Mouse (Mus musculus): ENCODE measurements around the gene Ptprj. TPM values are rescaled to one million over a fixed set of nuclear protein-coding genes. Genes with fewer than 3 reads are reported as not detected.
A peak's percentile ranks its signal among the peaks of the same experiment; 100 is the strongest.

Gene Ptprj
- polyA plus RNA-seq, 1 experiment from 2014 or later, result 7.9 TPM

DNA sequence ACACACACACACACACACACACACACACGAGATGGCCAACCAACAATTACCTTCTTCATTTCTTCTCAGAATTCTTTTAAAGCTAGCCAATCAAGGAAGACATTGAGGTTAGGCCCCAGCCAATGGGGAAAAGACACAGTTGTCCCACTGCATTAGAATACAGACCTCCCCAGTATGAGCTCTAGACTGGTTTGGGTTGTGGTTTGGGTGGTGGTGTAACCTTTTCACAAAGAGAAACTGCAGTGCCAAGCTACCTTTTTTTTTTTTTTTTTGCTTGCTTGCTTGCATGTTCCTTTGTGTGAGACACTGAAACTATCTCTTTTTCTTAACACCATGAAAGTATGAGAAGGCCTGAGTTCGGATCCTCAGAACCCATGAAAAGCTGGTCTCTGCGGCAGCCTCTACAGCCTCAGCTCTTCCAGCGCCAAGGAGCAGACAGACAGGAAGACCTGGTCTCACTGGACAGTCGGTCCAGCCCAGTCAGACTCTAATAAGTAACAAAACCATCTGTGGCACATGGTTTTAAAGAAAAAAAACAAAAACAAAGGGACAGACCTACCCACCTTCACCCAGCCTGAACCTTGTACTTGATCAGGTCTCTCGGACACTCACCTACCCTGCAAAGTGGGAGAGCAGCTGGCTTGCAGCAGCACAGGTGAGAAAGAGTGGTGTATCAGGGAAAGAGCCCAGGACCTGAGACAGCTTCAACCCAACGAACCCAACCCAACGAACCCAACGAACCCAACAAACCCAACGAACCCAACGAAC, 92.8 kb downstream of the Ptprj start:
- 95% methylated on average over 11 of the region's 11 CpGs for WGBS
- DNase-seq (ENCODE audit: low spot score) (no peak), ATAC-seq (ENCODE audit: low FRiP score) (no peak)
- Histone ChIP-seq H3K4me2 (replicated peaks) (no peak overlapping the region), H3K27me3 (ENCODE audit: control insufficient read depth, insufficient read depth, low read length) (no peaks in the 10 kb centered on the region), H3K4me1 (replicated peaks; ENCODE audit: control insufficient read depth, insufficient read depth, low read length) (peaks cover 15% of the 10 kb centered on the region; the same call in 1 of the 2 replicates), H3K4me3 (replicated peaks; ENCODE audit: low read length) (no peak overlapping the region), H3K27ac (no peak overlapping the region), H3K9me3 (ENCODE audit: control insufficient read depth, low read length) (no peaks in the 10 kb centered on the region), H3K9ac (no peak overlapping the region), H3K36me3 (replicated peaks; ENCODE audit: control insufficient read depth, insufficient read depth) (no peaks in the 10 kb centered on the region)

DNA sequence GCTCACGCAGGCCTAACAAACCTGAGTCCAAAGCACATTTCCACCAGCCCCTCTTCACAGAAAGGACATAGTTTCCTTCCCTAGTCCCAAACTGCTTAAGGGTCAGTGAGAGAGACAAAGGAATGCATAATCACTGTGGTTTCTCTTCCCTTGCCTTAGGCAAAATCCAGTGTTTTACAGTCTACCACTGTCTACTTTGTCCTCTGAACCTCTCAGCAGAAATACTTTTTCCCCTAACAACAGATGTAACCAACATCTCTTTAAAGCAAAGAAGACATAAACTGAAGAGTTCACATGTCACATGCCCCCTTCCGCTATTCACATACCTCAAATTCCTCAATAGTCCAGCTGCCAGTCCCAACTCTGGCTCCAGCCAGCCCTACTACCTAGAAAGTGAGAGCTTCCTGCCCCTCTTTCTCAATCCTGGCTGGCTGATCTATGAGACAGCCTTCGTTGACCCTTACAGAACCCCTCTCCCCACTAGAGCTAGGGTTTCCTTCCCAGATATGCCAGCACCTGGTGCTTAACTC, 94.2 kb downstream of the Ptprj start:
- Histone ChIP-seq H3K4me1 (replicated peaks; ENCODE audit: control insufficient read depth, insufficient read depth, low read length) (peaks cover 15% of the 10 kb centered on the region; the same call in 1 of the 2 replicates), H3K9me3 (ENCODE audit: control insufficient read depth, low read length) (no peaks in the 10 kb centered on the region), H3K27me3 (ENCODE audit: control insufficient read depth, insufficient read depth, low read length) (no peaks in the 10 kb centered on the region), H3K9ac (no peak overlapping the region), H3K36me3 (replicated peaks; ENCODE audit: control insufficient read depth, insufficient read depth) (no peaks in the 10 kb centered on the region), H3K27ac (no peak overlapping the region), H3K4me2 (replicated peaks) (no peak overlapping the region), H3K4me3 (replicated peaks; ENCODE audit: low read length) (no peak overlapping the region)
- ATAC-seq (ENCODE audit: low FRiP score) (no peak), DNase-seq (ENCODE audit: low spot score) (no peak)
- 77% methylated on average over 3 of the region's 3 CpGs for WGBS

DNA sequence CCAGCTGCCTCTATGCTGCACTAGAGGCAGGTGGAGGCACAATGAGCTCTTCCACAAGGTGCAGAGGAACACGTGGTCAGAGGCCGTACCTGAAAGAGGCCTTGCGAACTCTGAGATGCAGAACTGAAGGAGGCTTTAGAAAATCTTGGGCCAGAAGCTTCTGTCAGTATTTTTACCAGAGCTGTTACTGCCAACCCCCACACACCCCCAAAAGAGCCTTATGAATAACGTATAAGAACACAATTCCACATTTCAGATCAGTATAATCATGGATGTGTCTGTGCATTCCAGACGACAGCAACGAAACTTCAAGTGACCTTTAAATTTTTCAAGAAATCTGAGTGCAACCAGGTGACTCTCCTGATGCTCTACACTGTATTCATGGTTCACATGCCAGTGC, 98.9 kb downstream of the Ptprj start:
- H3K4me3 ChIP-seq (replicated peaks; ENCODE audit: low read length), result no peak overlapping the region
- no peaks in the 10 kb centered on the region for H3K36me3 ChIP-seq (replicated peaks; ENCODE audit: control insufficient read depth, insufficient read depth)
- no peak overlapping the region for H3K9ac ChIP-seq
- H3K9me3 ChIP-seq (ENCODE audit: control insufficient read depth, low read length), result no peaks in the 10 kb centered on the region
- no peak for ATAC-seq (ENCODE audit: low FRiP score)
- no peak overlapping the region for H3K27ac ChIP-seq
- no peaks in the 10 kb centered on the region for H3K4me1 ChIP-seq (replicated peaks; ENCODE audit: control insufficient read depth, insufficient read depth, low read length)
- no peak overlapping the region for H3K4me2 ChIP-seq (replicated peaks)
- no peak for DNase-seq (ENCODE audit: low spot score)
- WGBS, result 90% methylated on average over 6 of the region's 6 CpGs
- no peaks in the 10 kb centered on the region for H3K27me3 ChIP-seq (ENCODE audit: control insufficient read depth, insufficient read depth, low read length)

DNA sequence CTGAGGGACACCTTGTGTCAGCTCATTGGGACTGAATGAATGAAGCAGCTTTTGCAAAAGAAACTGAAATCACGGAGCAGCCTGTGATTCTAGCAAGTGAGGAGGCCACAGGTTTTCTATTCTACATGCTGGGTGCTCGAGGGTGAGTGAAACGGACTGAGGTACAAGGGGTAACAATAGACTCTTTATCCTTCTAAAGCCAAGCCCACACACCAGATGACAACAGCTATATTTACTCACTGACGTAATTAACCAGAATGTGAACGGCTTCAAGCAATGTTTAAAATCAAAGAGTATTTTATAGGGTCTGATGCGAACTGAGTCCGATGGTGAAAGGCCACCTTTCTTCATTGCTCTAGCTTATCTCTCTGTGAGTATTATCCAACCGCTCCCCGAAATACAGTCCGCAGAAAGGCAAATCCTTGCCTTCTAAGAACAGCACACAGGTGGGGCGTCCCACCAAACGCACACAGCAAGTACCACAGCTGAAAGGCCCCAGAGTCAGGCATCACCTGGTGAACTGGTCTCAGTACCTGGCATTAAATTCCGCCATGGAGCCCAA, 99.6 kb downstream of the Ptprj start:
- WGBS, result 76% methylated on average over 13 of the region's 13 CpGs
- no peaks in the 10 kb centered on the region for H3K4me1 ChIP-seq (replicated peaks; ENCODE audit: control insufficient read depth, insufficient read depth, low read length)
- no peaks in the 10 kb centered on the region for H3K36me3 ChIP-seq (replicated peaks; ENCODE audit: control insufficient read depth, insufficient read depth)
- DNase-seq (ENCODE audit: low spot score) (no peak), ATAC-seq (ENCODE audit: low FRiP score) (no peak)
- no peaks in the 10 kb centered on the region for H3K9me3 ChIP-seq (ENCODE audit: control insufficient read depth, low read length)
- no peak overlapping the region for H3K27ac ChIP-seq
- H3K4me2 ChIP-seq (replicated peaks), result no peak overlapping the region
- H3K4me3 ChIP-seq (replicated peaks; ENCODE audit: low read length), result no peak overlapping the region
- H3K9ac ChIP-seq, result no peak overlapping the region
- no peaks in the 10 kb centered on the region for H3K27me3 ChIP-seq (ENCODE audit: control insufficient read depth, insufficient read depth, low read length)

DNA sequence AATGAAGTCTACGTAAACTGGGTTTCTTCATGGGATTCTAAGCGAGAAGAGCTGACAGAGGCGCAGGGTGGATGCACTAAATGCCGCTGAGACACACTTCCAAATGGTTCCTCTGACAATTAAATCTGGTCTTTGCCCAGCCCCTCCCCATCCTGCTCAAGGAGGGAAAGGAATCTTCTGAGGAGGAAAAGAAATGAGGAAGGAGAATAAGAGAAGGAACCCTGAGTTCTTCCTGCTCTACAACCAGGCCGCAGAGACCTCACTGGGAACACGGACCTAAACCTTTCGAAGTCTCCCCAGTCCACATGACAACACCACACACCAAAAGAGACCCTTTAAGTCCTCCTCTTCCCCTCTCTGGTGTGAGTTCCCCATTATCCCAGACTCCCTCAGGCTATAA, 101.9 kb downstream of the Ptprj start:
- Histone ChIP-seq H3K36me3 (replicated peaks; ENCODE audit: control insufficient read depth, insufficient read depth) (no peaks in the 10 kb centered on the region), H3K4me2 (replicated peaks) (no peak overlapping the region), H3K27me3 (ENCODE audit: control insufficient read depth, insufficient read depth, low read length) (no peaks in the 10 kb centered on the region), H3K9ac (no peak overlapping the region), H3K27ac (no peak overlapping the region), H3K9me3 (ENCODE audit: control insufficient read depth, low read length) (no peaks in the 10 kb centered on the region), H3K4me1 (replicated peaks; ENCODE audit: control insufficient read depth, insufficient read depth, low read length) (0 out of 2 replicates have a peak, but pooled peaks cover 6% of the 10 kb centered on the region), H3K4me3 (replicated peaks; ENCODE audit: low read length) (no peak overlapping the region)
- no peak for ATAC-seq (ENCODE audit: low FRiP score)
- DNase-seq (ENCODE audit: low spot score), result no peak
- WGBS, result 87% methylated on average over 7 of the region's 7 CpGs

DNA sequence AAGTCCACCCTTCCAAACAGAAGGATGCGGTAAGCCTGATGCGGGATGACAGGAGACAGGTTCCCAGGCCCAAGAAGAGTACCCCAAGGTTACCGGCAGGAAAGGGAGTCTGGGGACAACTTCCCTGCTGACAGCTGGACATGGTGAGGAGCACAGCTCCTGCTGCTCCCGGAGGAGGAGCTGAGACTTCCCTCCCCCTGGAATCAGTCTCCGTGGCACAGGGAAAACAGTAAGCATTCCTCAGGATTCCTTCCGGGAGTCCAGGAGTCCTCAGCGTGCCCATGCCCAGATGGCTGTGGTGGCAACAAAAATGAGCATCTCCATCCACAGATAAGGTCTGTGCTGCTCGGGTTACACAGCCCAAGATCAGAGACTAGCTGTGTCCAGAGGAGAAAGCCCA, 102.8 kb downstream of the Ptprj start:
- no peaks in the 10 kb centered on the region for H3K9me3 ChIP-seq (ENCODE audit: control insufficient read depth, low read length)
- ATAC-seq (ENCODE audit: low FRiP score), result no peak
- H3K4me2 ChIP-seq (replicated peaks), result no peak overlapping the region
- 36% methylated on average over 8 of the region's 8 CpGs for WGBS
- no peak overlapping the region for H3K9ac ChIP-seq
- H3K27ac ChIP-seq, result no peak overlapping the region
- H3K27me3 ChIP-seq (ENCODE audit: control insufficient read depth, insufficient read depth, low read length), result no peaks in the 10 kb centered on the region
- 0 out of 2 replicates have a peak, but pooled peaks cover 6% of the 10 kb centered on the region for H3K4me1 ChIP-seq (replicated peaks; ENCODE audit: control insufficient read depth, insufficient read depth, low read length)
- DNase-seq (ENCODE audit: low spot score), result no peak
- H3K4me3 ChIP-seq (replicated peaks; ENCODE audit: low read length), result no peak overlapping the region
- H3K36me3 ChIP-seq (replicated peaks; ENCODE audit: control insufficient read depth, insufficient read depth), result no peaks in the 10 kb centered on the region

DNA sequence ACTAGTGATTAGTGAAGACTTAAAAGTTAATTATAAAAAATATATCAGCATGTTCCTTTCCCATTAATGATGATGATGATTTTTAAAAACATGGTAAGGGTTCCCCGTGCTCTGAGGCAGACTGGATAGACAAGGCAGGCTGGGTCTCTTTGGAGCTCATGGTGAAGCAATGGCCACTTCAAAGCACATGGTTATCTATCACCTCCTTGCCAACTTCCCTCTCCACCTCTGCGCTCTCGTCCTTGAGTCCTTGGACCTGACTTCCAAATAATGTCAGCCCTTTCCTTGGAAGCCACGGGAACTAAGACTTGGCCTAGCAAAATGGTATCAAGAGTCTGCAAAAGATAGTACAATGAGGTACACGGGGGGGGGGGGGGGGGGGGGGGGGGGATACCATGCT, 103.7 kb downstream of the Ptprj start:
- H3K9ac ChIP-seq, result no peak overlapping the region
- H3K36me3 ChIP-seq (replicated peaks; ENCODE audit: control insufficient read depth, insufficient read depth), result no peaks in the 10 kb centered on the region
- WGBS, result 77% methylated on average over 5 of the region's 5 CpGs
- no peak for DNase-seq (ENCODE audit: low spot score)
- no peaks in the 10 kb centered on the region for H3K9me3 ChIP-seq (ENCODE audit: control insufficient read depth, low read length)
- H3K27ac ChIP-seq, result no peak overlapping the region
- H3K4me2 ChIP-seq (replicated peaks), result no peak overlapping the region
- H3K4me3 ChIP-seq (replicated peaks; ENCODE audit: low read length), result no peak overlapping the region
- ATAC-seq (ENCODE audit: low FRiP score), result no peak
- H3K27me3 ChIP-seq (ENCODE audit: control insufficient read depth, insufficient read depth, low read length), result no peaks in the 10 kb centered on the region
- 0 out of 2 replicates have a peak, but pooled peaks cover 6% of the 10 kb centered on the region for H3K4me1 ChIP-seq (replicated peaks; ENCODE audit: control insufficient read depth, insufficient read depth, low read length)

DNA sequence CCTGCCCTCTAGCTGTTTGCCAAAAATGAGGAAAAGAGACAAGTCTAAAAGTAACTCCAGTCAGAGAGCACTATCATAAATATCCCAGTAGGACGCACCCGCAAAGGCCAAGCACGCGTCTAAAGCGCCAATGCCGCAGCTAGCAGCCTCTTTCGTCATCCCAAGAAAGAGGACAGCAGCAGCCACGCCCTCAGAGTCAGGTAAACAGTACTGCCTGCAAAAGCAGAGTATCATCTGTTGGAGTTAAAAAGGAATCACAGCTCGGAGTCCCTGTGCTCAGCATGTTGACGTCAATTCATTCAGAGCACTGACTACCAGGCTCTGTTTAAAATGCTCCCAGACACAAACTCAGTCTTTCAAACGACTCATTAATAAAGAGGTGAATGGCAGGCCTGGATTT, 104.1 kb downstream of the Ptprj start:
- H3K4me3 ChIP-seq (replicated peaks; ENCODE audit: low read length), result no peak overlapping the region
- no peaks in the 10 kb centered on the region for H3K27me3 ChIP-seq (ENCODE audit: control insufficient read depth, insufficient read depth, low read length)
- 0 out of 2 replicates have a peak, but pooled peaks cover 6% of the 10 kb centered on the region for H3K4me1 ChIP-seq (replicated peaks; ENCODE audit: control insufficient read depth, insufficient read depth, low read length)
- H3K9me3 ChIP-seq (ENCODE audit: control insufficient read depth, low read length), result no peaks in the 10 kb centered on the region
- H3K4me2 ChIP-seq (replicated peaks), result no peak overlapping the region
- ATAC-seq (ENCODE audit: low FRiP score) (no peak), DNase-seq (ENCODE audit: low spot score) (no peak)
- no peak overlapping the region for H3K27ac ChIP-seq
- 85% methylated on average over 11 of the region's 11 CpGs for WGBS
- no peaks in the 10 kb centered on the region for H3K36me3 ChIP-seq (replicated peaks; ENCODE audit: control insufficient read depth, insufficient read depth)
- no peak overlapping the region for H3K9ac ChIP-seq

DNA sequence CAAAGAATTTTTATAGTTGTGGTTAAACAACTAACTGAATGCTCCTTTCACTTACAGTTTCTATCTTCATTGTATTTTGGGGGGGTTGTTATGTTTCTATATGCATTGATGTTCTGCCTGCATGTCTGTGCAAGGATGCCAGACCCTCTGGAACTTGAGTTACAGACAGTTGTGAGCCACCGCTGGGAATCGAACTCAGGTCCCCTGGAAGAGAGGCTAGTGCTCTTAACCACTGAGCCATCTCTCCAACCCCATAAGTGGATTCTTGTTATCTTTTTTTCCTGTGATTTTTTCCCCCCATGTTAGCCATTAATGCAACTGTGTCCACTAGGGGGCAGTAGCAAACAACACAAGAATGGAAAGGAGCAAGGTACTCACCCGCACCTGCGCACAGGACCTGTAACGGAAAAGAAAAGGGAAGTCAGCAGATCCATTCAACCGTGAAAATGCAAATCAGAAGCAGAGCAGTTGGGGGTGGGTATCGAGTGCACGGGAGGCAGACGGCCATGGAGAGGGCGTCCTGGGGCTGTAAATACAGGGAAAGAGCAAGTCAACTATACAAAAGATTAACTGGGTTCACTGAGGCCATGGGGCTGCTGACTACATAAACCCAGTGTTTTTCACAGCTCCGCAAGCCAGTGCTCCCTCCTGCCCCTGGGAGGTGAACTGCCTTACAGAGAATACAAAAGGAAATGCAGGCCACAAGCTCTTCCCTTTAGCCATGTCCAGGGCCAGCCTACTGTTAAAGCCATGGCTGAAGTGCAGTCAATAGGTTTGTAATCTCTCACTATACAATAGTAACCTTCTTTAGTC, 105.6 kb downstream of the Ptprj start:
- H3K27ac ChIP-seq, result peak overlapping the region; percentile 87
- 4% methylated on average over 11 of the region's 11 CpGs for WGBS
- H3K4me2 ChIP-seq (replicated peaks), result peak overlapping the region; percentile 54
- H3K9me3 ChIP-seq (ENCODE audit: control insufficient read depth, low read length), result no peaks in the 10 kb centered on the region
- peak overlapping the region; percentile 47 for H3K9ac ChIP-seq
- no peaks in the 10 kb centered on the region for H3K27me3 ChIP-seq (ENCODE audit: control insufficient read depth, insufficient read depth, low read length)
- peak; percentile 92 for ATAC-seq (ENCODE audit: low FRiP score)
- no peaks in the 10 kb centered on the region for H3K36me3 ChIP-seq (replicated peaks; ENCODE audit: control insufficient read depth, insufficient read depth)
- DNase-seq (ENCODE audit: low spot score), result peak; percentile 95
- peak overlapping the region; percentile 26 for H3K4me3 ChIP-seq (replicated peaks; ENCODE audit: low read length)
- 0 out of 2 replicates have a peak, but pooled peaks cover 6% of the 10 kb centered on the region for H3K4me1 ChIP-seq (replicated peaks; ENCODE audit: control insufficient read depth, insufficient read depth, low read length)

All from hindbrain, embryonic 14.5 days (tissue).